Mouse (Mus musculus) urinary bladder, postnatal 4 days (tissue): ENCODE measurements at regions not wholly inside any gene's neighbourhood (a gene's known extent, or its start where the extent isn't known, plus 50 kb on each side); places are given as distances from the start of the nearest gene placed in this dataset.
"Not testable (repeated sequence)": the region's sequence is repeated elsewhere in the genome, so short reads cannot be mapped to it uniquely, and the experiment has no call there.

Experiments
- DNase-seq, 2 experiments: peaks; one replicate each; pipeline ENCODE4 v3.0.0; 2021 to 2022; ENCODE audit warnings: low spot score in 2 of 2

DNA sequence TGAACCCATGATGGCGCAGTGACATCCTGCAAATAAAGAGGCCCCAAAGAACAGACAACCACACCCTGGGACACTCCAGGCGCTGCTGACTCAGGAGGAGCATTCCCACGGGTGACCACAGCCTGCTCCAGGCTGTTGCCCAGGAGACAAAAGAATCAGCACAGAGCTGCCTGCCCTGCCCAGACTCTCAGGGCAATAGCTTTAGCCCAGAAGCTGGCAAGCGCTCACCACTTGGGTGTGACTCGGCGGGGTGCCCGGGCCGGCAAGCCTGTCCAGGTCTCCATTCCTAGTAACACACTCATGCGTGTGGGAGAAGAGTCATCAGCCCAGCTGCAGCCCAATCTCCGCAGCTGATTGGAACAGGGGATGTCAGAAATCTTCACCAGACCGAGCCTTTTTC lies 148.8 kb upstream of the Hes1 start:
- peak; percentile 70 to 80 for DNase-seq

DNA sequence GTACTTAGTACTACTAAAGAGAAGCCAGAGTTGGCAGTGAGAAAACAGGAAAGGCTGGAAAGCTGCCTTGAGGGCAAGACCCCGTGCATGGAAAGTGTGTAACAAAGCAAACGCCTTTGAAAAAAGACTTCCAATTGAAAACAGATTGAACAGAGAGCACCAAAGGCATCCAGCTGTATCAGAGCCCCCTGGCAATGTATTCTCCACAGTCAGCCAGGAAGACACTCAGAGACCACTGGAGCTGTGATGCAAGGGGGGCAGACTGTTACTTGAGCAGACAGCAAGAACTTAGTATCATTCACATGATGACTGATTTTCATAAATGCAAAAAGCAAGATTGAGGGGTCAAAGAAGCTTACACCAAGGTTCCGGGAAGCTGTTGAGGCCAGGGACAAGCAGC lies 146.2 kb upstream of the Hes1 start:
- no peak for DNase-seq

DNA sequence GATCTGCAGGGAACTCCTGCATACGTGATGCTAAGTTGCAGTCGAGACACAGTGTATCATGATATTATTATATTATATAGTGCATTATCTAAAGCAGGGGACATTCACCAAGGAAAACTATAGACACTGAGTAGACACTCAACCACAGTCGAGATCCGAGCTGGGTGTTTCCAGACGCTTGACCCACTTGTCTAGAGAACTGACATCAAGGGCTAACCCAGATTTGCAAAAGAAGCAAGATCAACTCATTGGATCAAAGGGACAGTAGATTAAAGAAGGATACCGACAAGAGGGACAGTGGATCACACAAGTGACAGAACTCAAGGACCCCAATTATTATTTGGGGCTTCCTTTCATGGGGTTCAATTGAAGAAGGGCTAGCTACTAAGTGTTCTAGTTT lies 145.8 kb upstream of the Hes1 start:
- no peak for DNase-seq

DNA sequence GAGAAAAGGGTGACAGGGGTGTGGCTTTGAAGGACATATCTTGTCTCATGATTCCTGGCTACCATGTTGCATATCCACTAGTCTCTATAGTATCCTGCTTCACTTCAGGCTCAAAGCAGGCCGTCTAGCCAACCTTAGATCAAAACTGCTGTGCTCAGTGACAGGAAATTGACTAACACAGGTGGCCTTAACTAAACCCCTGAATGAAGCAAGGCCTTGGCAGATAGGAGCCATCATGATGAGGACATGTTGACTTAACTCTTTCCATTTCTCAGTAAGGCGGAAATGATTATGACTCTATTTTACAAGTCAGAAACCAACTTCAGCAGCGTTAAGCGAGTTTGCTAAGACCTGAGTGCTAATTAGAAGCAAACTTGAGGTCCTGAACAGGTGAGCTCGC lies 143.2 kb upstream of the Hes1 start:
- DNase-seq = no peak

DNA sequence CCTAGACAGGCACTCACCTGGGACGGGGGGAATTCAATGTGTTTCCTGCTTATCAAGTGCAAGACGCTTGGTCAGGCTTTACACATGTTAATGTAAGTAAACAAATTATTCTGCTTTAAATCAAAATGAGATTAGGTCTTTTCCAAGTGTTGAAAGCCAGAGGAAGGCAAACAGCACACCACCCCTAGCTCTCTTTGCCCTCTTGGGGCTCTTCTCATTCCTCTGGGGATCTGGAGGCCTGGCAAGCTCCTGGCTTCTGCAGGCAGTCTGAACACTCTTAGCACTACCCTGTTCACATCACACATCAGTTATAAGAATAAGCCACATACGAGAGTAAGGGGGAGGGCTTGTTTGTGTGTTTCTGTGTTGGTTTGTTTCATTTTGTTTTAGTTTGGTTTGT lies 142.8 kb upstream of the Hes1 start:
- no peak for DNase-seq

DNA sequence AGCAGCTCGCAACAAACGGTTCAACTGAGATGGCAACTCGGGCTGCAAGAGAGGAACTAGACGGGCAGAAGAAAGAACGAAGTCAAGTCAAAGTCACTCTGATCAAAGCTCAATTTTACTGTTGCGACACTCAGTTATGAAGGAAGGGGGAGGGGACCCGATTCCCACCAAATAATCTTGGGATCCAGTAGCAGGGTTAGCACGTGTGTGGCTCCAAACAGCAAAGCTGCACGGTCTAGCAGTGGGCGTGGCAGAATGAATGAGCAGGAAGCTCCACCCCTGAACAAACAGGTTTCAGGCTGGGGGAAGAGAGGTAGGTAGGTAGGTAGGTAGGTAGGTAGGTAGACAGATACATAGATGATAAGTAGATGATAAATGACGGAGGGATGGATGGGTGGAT lies 136.9 kb upstream of the Hes1 start:
- not testable (repeated sequence) for DNase-seq

DNA sequence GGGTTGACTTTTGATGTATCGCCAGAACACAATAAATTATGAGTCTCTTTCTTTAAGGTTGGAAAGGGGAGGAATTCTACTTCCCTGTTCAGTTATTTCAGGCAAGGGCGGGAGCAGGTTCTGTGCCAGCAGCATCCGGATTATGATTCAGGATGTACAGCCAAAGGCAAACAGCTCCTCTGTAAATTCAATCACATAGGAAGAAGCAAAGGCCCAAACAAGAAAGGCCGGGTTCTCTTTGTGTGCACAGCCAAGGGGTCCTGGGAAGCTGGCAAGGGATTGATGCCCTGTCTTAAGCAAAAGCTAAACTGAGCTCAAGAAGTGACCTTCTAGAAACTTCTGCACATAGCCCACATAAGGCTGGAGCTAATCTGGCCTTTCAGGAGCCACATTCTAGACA lies 135.9 kb upstream of the Hes1 start:
- no peak for DNase-seq

DNA sequence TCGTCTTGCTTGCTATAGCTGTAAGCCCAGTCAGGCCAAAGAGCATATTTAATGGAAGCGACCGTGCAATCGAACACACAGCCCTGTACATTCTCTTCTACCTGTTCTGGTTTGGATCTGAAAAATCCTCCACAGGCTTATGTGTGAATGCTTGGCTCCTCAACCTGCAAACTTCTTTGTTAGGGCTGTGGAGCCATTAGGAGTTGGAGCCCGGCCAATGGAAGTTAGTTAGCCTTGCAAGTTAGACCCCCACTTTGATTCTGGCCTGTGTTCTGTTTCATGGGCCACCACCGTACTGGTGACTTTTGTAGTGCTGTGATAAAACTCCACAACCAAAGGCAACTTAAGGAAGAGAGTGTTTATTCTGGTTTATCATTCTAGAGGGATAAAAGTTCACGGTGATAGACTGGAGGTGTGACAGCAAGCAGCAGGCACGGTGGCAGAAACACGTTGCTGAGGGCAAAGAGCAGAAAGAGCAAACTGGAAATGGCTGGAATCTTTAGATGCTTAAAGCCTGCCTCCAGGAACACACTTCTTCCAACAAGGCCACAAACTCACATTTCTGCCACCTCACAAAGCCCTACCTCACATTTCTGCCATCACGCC lies 132.3 kb upstream of the Hes1 start:
- no peak for DNase-seq

DNA sequence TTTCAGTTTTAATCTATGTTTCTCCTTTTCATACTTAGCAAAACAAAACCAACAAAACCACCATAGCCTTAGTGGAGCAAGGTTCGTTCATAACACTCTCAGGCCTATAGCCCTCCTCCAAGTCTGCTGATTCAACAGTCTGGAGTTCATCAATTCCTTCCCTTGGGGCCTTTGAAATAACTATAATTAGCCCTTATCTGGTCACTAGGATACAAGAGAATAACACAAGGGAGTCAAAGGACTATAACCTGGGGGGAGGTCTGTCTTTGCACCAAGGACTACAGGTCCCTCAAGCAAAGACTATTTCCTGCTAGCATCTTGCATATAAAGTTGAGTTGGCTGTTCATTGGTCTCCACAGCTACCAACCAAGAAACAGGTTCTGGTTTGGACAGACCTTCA lies 129.5 kb upstream of the Hes1 start:
- DNase-seq = no peak

DNA sequence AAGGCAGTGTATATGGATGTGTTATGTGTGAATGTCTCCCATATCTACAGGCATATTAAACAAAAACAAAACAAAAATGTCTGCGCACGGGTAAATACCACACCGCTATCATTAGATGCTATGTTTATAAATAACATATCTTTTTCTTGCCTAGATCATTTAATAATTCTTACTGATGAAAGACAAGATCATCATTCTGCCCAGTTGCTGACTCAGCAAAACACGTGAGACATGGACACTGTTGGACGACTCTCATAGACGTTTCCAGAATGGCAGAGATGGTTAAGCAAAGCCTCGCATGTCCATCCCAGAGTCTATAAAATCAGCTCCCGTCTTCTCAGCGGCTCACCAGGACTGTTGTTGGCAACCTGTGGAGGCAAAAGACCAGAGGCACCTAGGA lies 125.5 kb upstream of the Hes1 start:
- DNase-seq = no peak

DNA sequence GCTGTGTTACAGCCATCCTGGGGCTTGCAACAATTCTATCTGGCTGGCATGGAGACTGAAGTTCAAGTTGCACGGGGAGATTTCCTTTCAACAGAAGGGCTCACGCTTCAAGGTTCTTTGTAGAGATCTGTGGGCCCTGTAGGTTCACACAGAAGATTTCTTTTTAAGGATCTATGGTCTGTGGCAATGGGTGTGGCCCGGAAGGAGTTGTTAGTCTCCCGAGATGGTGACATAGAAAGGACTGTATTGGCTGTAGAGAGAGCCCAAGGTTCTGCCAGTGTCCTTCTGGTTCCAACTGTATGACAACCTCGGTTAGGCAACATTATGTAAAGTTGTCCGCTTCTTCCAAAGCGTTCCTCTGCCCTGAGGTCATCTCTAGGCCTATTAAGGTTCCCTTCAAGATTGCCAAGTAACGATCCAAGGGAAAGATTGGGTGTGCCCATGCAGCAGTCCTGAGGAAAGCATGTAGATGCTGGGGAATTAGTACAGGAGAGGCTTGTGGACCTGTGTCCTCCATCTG lies 124.8 kb upstream of the Hes1 start:
- DNase-seq = no peak

DNA sequence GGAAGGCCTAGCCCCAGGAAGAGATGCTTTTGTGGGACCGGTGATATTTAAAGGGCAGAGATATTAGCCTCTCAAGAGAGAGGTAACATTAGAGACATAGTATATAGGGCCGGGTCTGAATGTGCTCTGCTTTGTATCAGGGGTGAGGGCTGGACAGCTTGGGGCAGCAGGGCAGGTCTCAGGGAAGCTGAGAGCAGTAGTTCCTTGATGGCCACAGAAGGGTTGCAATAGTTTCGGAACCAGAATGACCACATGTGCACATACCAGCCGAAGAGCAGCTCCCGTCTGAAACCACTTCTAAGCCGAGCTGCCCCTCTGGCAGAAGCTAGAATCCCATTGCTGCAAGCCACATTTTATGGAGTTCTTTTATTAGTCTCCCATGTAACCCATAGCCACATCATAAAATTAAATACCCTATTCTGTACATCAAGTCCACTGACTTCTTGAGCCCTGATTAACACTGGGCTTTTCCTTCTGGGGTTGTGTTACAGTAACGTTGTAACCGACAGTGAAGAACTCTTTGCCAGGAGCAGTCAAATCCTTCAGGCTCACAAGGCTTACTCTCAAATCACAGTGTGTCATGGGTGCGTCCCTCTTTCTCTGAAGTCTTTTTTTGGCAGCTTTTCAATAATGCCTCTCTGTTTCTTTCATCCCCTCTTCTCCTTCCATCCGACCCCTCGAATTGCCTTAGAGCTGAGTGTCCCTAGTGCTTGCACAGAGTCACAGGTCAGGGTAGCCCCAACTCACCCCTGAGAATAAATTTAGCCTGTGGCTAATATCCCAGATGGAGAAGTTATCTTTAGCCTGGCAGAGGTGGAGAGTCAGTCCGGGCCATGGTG lies 124.1 kb upstream of the Hes1 start:
- no peak for DNase-seq

DNA sequence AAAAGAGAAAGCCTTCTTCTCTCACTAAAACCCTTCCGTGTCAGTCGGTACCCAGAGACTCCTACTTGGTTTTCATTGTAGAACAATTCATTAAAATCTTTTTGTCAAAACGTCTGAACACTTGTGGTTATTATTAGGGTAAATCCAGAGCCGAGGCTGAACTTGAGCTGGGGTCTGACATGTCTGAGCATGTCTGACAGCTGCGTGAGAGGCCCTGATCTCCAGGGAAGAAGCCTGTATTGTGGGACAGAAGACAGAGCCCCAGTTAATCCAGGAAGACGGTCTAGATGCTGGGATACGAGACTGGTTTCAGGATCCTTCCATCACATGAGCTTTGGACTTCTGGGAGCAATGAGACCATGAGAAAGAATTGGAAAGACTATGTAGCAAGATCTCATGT lies 122.1 kb upstream of the Hes1 start:
- DNase-seq = no peak

DNA sequence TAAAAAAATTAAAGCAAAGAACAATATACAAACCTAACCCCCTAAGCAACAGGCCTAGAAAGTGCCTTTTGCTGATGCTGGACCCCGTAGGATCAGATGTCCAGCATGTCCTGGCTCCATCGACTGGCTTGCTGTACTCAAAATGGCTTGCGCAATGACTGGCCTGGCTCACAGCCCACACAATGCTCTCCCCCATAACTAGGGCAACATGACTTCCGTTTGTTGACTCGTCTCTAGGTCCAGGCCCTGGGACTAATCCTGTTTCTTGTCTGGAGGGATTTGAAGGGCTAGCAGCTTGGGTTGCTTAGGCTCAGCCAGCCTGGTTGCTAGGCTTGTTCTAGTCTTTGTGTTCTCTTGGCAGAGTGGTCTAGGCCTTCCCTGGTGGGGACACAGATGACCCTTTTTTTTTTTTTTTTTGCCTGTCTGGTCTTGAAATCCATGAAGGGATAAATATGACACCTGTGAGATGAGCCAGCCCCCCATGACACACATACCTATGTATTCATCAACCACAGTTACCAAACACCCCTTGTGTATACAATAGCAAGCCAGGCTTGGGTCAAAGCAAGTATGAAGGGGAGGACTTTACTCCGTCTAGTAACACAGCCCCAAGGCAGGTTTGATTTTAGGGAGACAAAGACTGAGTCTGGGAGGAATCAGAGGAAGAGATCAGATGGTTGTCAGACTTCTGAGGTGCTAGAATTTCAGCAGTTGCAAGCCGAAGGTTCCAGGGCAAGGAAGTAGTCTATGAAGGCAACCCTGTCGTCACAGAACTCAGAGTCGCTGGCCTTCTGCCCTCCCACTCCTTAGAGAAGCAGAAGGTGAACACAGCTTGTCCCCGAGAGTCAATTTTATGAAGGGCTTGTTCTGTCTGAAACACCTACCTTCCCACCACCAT lies 120.0 kb upstream of the Hes1 start:
- peak; percentile 69 to 81 for DNase-seq

DNA sequence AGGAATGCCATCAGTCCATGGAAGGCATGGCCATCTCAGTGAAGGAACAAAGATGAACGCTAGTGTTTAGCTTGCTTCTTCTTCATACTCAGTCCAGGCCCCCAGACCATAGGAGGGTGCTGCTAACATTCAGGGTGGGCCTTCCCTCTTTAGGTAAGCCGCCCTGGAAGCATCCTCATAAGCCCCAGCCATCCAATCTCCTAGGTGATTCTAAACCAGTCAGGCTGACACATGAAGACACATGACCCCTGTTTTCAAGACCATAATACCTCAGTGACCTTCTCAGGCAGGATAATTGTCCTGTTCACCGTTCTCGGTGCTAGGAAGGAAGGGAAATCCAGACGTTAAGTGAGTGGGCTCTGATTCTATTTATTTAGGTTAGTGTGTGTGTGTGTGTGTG lies 119.2 kb upstream of the Hes1 start:
- no peak for DNase-seq

DNA sequence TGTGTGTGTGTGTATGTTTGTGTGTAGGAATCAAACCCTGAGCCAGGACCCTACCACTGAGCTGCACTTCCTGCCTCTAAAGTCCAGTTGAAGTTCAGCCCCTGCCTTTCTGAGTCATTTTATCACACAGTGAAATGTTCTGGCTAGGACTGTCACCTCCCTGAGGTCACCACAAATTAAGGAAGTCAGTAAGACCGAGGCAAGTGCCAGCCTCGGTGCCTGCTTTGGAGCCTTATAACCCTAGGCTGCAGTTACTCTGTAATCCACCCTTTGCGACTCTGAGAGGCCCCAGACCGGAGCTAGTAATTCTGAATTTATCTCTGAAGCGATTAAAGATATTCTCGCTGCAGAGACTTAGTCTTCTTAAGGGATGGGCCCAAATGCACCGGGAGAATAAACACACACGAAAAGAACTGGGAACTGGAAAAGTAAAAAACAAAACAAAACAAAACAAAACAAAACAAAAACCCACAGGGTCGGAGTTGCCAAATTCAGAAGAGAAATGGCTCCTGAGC lies 118.8 kb upstream of the Hes1 start:
- no peak for DNase-seq

DNA sequence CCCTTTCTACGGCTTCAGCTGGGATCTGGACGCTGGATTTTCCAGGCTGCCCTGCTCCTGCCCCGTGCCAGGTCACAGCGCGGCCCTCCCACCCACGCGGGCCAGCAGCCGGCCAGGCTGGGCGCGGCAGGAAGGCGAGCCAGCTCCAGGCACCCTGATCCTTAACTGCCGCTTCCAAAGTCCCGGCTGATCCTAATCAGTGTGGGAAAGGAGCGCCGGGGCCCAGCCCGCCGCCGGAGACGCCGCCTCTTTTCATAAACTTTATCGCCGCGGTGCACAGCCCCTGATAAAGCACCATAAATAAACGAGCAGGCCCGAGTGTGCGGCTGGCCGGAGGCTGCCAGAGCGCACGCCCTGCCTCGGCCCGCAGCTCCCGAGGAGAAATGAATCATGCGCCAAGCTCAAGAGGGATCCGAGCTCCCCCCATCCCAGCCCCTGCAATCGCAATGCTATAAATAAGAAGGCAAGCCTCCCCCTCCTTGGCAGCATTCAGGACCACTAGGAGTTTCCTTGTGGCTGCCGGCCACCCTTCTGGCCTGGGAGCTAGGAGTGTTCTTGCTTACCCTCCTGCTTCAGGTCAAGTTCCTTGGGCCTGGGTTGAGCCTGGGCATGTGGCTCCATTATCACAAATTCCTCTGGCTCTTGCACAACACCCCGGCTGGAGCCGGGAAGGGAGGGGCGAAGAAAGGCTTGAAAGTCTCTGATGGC lies 118.1 kb upstream of the Hes1 start:
- peak; percentile 72 to 77 for DNase-seq

DNA sequence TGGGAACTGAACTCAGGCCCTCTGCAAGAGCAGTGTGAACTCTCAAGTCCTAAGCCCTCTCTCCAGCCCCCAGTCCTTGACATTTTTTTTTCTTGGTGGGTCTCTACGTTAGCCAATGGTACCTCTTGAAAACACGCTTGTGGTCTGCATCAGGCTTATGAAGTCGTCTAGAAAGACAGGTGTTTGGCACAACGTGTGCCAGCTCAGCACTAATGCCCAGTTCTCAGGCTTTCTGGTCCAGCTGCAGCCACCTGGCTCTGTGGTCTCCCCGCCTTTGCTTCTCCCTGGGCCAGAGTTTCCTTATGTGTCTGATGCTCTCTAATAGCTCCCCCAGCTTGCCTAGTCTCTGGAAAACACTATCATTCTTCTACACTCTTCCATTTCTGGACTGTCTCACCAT lies 117.2 kb upstream of the Hes1 start:
- DNase-seq = no peak

DNA sequence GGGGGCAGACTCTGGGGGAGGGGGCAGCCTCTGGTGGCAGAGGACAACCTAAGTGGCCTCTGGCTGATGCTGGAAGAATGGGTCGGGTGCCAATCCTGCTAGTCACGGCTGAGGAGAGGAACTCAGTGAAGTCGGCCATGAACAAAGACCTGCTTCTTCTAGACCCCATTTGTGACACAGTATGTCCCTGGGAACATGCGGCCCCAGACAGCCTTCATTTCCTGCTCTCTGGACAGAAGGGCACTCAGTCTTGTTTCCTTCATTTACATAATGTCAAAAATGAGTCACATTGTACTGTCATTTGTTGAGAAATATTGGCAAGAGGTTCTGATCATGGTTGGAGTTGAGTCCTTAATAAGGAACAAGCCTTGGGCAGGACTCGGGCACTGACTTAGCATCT lies 116.5 kb upstream of the Hes1 start:
- no peak for DNase-seq

DNA sequence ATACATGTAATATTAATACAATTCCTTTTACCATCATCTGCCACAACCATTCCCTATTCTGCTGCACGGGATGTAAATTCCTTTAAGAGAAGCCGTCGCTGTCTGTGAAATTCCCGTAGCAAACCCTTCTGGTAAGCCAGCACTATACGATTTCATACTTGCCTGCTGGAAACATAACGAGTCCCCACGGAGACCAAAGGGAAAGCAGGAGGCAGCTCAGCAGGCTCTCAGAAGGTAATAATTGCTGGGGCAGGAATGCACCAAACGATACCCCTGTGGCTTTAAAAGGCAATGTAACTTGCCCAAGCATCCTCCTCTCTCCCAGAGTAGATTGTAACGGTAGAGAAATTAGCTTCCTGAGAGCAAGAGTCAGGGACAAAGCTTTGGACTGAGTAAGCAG lies 114.0 kb upstream of the Hes1 start:
- DNase-seq = no peak

DNA sequence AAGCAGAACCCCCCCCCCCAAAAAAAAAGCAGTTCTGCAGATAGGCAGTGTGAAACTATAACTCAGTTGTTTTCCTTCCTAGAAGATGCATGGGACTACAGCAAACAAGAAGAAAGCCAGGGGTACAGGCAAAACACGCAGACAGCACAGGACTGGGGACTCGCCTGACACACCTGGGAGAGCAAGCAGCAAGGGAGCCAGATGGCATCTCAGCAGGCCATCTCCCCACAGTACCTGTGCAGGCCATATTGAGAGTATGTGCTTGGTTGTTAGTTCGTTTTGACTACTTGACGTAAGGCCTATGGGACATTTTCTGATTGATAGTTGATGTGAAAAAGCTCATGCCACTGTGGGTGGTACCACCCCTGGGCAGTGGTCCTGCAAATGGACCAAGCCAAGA lies 113.4 kb upstream of the Hes1 start:
- DNase-seq = no peak

DNA sequence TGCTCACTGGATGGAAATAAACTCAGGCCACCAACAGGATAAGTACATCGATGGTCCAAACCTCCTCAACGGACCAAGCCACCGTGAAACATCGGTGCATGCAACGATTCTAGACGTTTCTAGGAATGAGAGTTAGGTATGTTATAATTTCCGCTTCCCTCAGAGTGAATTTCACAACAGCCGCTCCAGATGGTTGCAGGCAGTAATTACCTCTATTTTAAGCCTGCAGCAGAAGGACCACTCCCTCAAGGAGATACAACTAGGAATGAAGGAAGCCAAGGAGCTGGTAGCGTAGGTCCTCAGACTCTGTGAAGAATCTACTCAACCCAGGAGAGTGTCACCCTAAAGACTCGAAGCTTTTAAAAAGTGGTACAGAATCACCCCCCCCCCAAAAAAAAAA lies 109.5 kb upstream of the Hes1 start:
- DNase-seq = no peak
